Mouse (Mus musculus): ENCODE measurements around the gene 1500011B03Rik. TPM values are rescaled to one million over a fixed set of nuclear protein-coding genes. Genes with fewer than 3 reads are reported as not detected.
A peak's percentile ranks its signal among the peaks of the same experiment; 100 is the strongest.

Gene 1500011B03Rik
- polyA plus RNA-seq, 1 experiment from 2014 or later = 73.5 TPM

DNA sequence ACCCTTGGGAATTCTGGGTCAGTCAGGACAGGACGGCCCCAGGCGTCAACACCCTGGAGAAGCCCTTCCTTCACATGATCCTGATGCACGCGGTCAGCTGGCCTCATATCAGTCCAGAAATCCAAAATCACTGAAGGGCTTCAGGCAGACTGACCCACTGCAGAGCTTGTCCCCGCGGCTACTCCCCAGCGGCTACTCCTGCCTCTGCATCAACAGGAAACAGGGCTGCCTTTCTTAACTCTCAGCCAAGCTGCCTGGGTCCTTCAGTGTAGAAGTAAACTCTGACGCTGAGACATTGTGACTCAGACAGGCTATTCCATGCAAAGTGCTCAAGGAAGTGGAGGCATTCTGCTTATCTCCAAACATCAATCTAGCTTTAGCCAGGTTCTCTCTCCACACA is 61.3 kb downstream of the 1500011B03Rik start:
- H3K4me3 ChIP-seq = no peak overlapping the region
- H3K9ac ChIP-seq = no peak overlapping the region
- WGBS = 87% methylated on average over 8 of the region's 8 CpGs
- peaks cover 81% of the 10 kb centered on the region for H3K36me3 ChIP-seq
- no peak for ATAC-seq (ENCODE audit: insufficient number of reproducible peaks, low FRiP score, low TSS enrichment, low read depth)
- no peaks in the 10 kb centered on the region for H3K4me1 ChIP-seq
- H3K4me2 ChIP-seq = no peak overlapping the region
- no peaks in the 10 kb centered on the region for H3K9me3 ChIP-seq
- no peak overlapping the region for H3K27ac ChIP-seq
- no peaks in the 10 kb centered on the region for H3K27me3 ChIP-seq

DNA sequence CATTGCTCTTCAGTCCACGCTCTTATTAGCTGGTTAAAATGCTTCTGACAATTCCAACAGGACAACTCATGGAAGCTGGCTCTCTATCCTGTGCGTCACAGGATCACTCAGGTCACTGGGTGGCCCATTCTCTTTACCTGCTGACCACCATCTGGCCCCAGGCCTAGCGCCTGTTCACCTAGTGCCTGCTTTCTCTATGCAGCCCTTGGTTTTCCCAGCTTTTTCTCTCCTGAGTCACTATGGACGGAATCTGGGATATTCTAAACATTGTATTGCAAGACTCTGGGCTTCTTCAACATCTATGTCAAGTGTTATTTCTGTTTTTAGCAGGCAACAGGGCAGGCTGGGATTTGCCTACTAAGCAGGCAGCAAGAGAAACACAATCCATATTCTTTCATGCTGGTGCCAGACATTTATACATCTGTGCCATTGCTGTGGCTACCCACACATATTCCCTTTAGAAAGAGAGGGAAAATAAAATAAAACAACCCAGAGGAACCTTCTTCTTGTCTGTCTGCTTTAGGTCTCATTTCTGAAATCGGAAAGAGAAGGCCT is 63.7 kb downstream of the 1500011B03Rik start:
- no peaks in the 10 kb centered on the region for H3K4me1 ChIP-seq
- H3K27me3 ChIP-seq = no peaks in the 10 kb centered on the region
- no peak for ATAC-seq (ENCODE audit: insufficient number of reproducible peaks, low FRiP score, low TSS enrichment, low read depth)
- no peak overlapping the region for H3K9ac ChIP-seq
- peaks cover 76% of the 10 kb centered on the region for H3K36me3 ChIP-seq
- 92% methylated on average over 5 of the region's 5 CpGs for WGBS
- no peak overlapping the region for H3K4me2 ChIP-seq
- H3K27ac ChIP-seq = no peak overlapping the region
- no peaks in the 10 kb centered on the region for H3K9me3 ChIP-seq
- H3K4me3 ChIP-seq = no peak overlapping the region

Small RNA genes within 50 kb of the gene (microRNA-seq; reads per million reads assigned to microRNA genes)
- gene Mir6240 = 6.3 reads per million, percentile 19 among the genes with 10 or more reads in this experiment

Other genes starting within 250 kb of the 1500011B03Rik start
- 14.8 and 16.2 TPM in 2 replicates for gene Trpv4, start 165.0 kb downstream of the 1500011B03Rik start, polyA plus RNA-seq (2015; fragmentation: Nextera tagmentation; extraction: Ambion mirVana)
- 688 and 696 TPM in 2 replicates for gene Gltp, start 132.5 kb downstream of the 1500011B03Rik start, polyA plus RNA-seq (2015; fragmentation: Nextera tagmentation; extraction: Ambion mirVana)
- 12.8 and 15.1 TPM in 2 replicates for gene Tchp, start 115.7 kb downstream of the 1500011B03Rik start, polyA plus RNA-seq (2015; fragmentation: Nextera tagmentation; extraction: Ambion mirVana)
- 40.8 and 47.0 TPM in 2 replicates for gene Ankrd13a, start 48.8 kb downstream of the 1500011B03Rik start, polyA plus RNA-seq (2015; fragmentation: Nextera tagmentation; extraction: Ambion mirVana)
- gene Git2, start 48.0 kb downstream of the 1500011B03Rik start, polyA plus RNA-seq (2015; fragmentation: Nextera tagmentation; extraction: Ambion mirVana) = 44.9 and 47.8 TPM in 2 replicates
- gene 4930519G04Rik, start 30.2 kb upstream of the 1500011B03Rik start, polyA plus RNA-seq (2015; fragmentation: Nextera tagmentation; extraction: Ambion mirVana) = not detected in 2 replicates
- 0.05 and 0.07 TPM in 2 replicates for gene Gm9936, start 35.2 kb upstream of the 1500011B03Rik start, polyA plus RNA-seq (2015; fragmentation: Nextera tagmentation; extraction: Ambion mirVana)
- 2.6 and 3.2 TPM in 2 replicates for gene Oasl2, start 73.5 kb upstream of the 1500011B03Rik start, polyA plus RNA-seq (2015; fragmentation: Nextera tagmentation; extraction: Ambion mirVana)
- 0.66 and 1.1 TPM in 2 replicates for gene Oasl1, start 99.8 kb upstream of the 1500011B03Rik start, polyA plus RNA-seq (2015; fragmentation: Nextera tagmentation; extraction: Ambion mirVana)
- gene 2210016L21Rik, start 118.7 kb upstream of the 1500011B03Rik start, polyA plus RNA-seq (2015; fragmentation: Nextera tagmentation; extraction: Ambion mirVana) = 58.8 and 63.3 TPM in 2 replicates
- gene Hnf1a, start 147.6 kb upstream of the 1500011B03Rik start, polyA plus RNA-seq (2015; fragmentation: Nextera tagmentation; extraction: Ambion mirVana) = not detected in 2 replicates
- gene Sppl3, start 187.7 kb upstream of the 1500011B03Rik start, polyA plus RNA-seq (2015; fragmentation: Nextera tagmentation; extraction: Ambion mirVana) = 18.6 and 19.9 TPM in 2 replicates

All from limb, embryonic 15.5 days (tissue).